Mouse (Mus musculus): Measurements from ENCODE around the gene Dnajb5.

Dnajb5 gene

GRCm38 (mm10) chr4:42949676-42950051 lies at the start of gene Dnajb5:
TSS of gene Dnajb5 (plus strand) at chr4:42949814.
- DNase-seq (ENCODE audit: extremely low read depth, insufficient read length, low spot score), result peak; percentile 99

GRCm38 (mm10) chr4:42900878-42901277 lies 48.7 kb upstream of the Dnajb5 start:
- no peak for DNase-seq (ENCODE audit: extremely low read depth, insufficient read length, low spot score)

- DNase-seq (ENCODE audit: extremely low read depth, insufficient read length, low spot score), result no peak
Measured at GRCm38 (mm10) chr4:42902174-42902573, 47.4 kb upstream of the Dnajb5 start.

GRCm38 (mm10) chr4:42902730-42903129 lies 46.9 kb upstream of the Dnajb5 start:
- no peak for DNase-seq (ENCODE audit: extremely low read depth, insufficient read length, low spot score)

- DNase-seq (ENCODE audit: extremely low read depth, insufficient read length, low spot score), result no peak
Measured at GRCm38 (mm10) chr4:42903942-42904341, 45.7 kb upstream of the Dnajb5 start.

GRCm38 (mm10) chr4:42904523-42904922 lies 45.1 kb upstream of the Dnajb5 start:
- no peak for DNase-seq (ENCODE audit: extremely low read depth, insufficient read length, low spot score)

GRCm38 (mm10) chr4:42904966-42905365 lies 44.6 kb upstream of the Dnajb5 start:
- no peak for DNase-seq (ENCODE audit: extremely low read depth, insufficient read length, low spot score)

- no peak for DNase-seq (ENCODE audit: extremely low read depth, insufficient read length, low spot score)
Measured at GRCm38 (mm10) chr4:42913391-42913790, 36.2 kb upstream of the Dnajb5 start.

- no peak for DNase-seq (ENCODE audit: extremely low read depth, insufficient read length, low spot score)
Measured at GRCm38 (mm10) chr4:42915311-42915710, 34.3 kb upstream of the Dnajb5 start.

GRCm38 (mm10) chr4:42915966-42916365 lies 33.6 kb upstream of the Dnajb5 start:
- no peak for DNase-seq (ENCODE audit: extremely low read depth, insufficient read length, low spot score)

- DNase-seq (ENCODE audit: extremely low read depth, insufficient read length, low spot score), result no peak
Measured at GRCm38 (mm10) chr4:42916617-42917401, 32.8 kb upstream of the Dnajb5 start, which contains the start of gene Phf24. TSS of gene Phf24 (plus strand) at chr4:42916660.

- DNase-seq (ENCODE audit: extremely low read depth, insufficient read length, low spot score), result no peak
Measured at GRCm38 (mm10) chr4:42917402-42917774, 32.2 kb upstream of the Dnajb5 start.

GRCm38 (mm10) chr4:42920726-42921125 lies 28.9 kb upstream of the Dnajb5 start:
- DNase-seq (ENCODE audit: extremely low read depth, insufficient read length, low spot score), result no peak

- DNase-seq (ENCODE audit: extremely low read depth, insufficient read length, low spot score), result no peak
Measured at GRCm38 (mm10) chr4:42921536-42921935, 28.1 kb upstream of the Dnajb5 start.

- DNase-seq (ENCODE audit: extremely low read depth, insufficient read length, low spot score), result no peak
Measured at GRCm38 (mm10) chr4:42922056-42922455, 27.6 kb upstream of the Dnajb5 start.

- DNase-seq (ENCODE audit: extremely low read depth, insufficient read length, low spot score), result no peak
Measured at GRCm38 (mm10) chr4:42922461-42922860, 27.2 kb upstream of the Dnajb5 start.

- no peak for DNase-seq (ENCODE audit: extremely low read depth, insufficient read length, low spot score)
Measured at GRCm38 (mm10) chr4:42924095-42924710, 25.4 kb upstream of the Dnajb5 start.

GRCm38 (mm10) chr4:42928209-42928608 lies 21.4 kb upstream of the Dnajb5 start:
- no peak for DNase-seq (ENCODE audit: extremely low read depth, insufficient read length, low spot score)

- DNase-seq (ENCODE audit: extremely low read depth, insufficient read length, low spot score), result no peak
Measured at GRCm38 (mm10) chr4:42928952-42929351, 20.7 kb upstream of the Dnajb5 start.

GRCm38 (mm10) chr4:42932229-42932969 lies 17.2 kb upstream of the Dnajb5 start:
- no peak for DNase-seq (ENCODE audit: extremely low read depth, insufficient read length, low spot score)

- no peak for DNase-seq (ENCODE audit: extremely low read depth, insufficient read length, low spot score)
Measured at GRCm38 (mm10) chr4:42933630-42934029, 16.0 kb upstream of the Dnajb5 start.

- no peak for DNase-seq (ENCODE audit: extremely low read depth, insufficient read length, low spot score)
Measured at GRCm38 (mm10) chr4:42941396-42941795, 8.2 kb upstream of the Dnajb5 start.
